Mouse (Mus musculus) megakaryocyte, embryonic 14.5 days (primary cell): Measurements from ENCODE around the gene Emc10.

Experiments
- FLI1 ChIP-seq: IDR thresholded peaks from 2 replicates; pipeline ENCODE4 v1.6.1; 2012; ENCODE audit warnings: low read length, inconsistent platforms, mixed read lengths
- GATA1 ChIP-seq: IDR thresholded peaks from 3 replicates; pipeline ENCODE4 v1.6.1; 2012; ENCODE audit warnings: mixed read lengths, low read length, inconsistent platforms, borderline replicate concordance

GRCm38 (mm10) chr7:44536590-44536968 is 40.2 kb upstream of the Emc10 start:
- TF ChIP-seq GATA1 (no peak), FLI1 (no peak)
